Mouse (Mus musculus) layer of hippocampus, adult 9-11 months (tissue): ENCODE results near the gene Nfkb2.
A peak's percentile ranks its signal among the peaks of the same experiment; 100 is the strongest.

ENCODE experiments used
- DNase-seq: peaks from one replicate; pipeline ENCODE4 v3.0.0; 2022

Gene Nfkb2

DNA sequence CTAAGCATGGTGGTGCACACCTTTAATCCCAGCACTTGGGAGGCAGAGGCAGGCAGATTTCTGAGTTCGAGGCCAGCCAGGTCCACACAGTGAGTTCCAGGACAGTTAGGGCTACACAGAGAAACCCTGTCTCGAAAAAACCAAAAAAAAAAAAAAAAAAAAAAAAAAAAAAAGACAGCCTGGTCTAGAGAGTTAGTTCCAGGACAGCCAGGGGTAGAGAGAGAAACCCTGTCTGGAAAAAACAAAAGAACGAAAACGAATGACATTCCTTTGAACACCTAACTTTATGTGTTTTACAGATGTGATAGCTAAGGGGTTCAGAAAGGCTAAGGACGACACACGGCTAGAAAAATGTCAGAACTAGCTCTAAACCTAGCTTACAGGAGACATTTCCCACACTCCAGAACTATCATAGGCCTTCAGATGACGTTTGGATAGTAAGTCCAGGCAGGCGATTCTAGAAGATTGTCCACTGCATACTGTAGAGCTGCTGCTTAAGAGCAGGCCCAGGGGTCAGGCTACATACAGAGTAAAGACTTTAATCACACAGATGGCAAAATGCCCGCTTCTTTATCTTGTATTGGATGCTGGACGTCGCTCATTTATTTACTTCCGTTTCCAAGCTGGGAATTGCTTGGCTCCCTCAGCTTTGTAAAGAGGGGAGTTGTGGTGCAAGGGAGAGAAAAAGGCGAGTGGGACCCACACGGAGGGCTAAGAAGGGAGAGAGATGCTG is 44.0 kb downstream of the Nfkb2 start:
- DNase-seq: no peak

GRCm38 (mm10) chr19:46348761-46349458 is 44.8 kb downstream of the Nfkb2 start:
- peak; percentile 94 for DNase-seq

- no peak for DNase-seq
Measured at GRCm38 (mm10) chr19:46349550-46349949, 45.4 kb downstream of the Nfkb2 start.

DNA sequence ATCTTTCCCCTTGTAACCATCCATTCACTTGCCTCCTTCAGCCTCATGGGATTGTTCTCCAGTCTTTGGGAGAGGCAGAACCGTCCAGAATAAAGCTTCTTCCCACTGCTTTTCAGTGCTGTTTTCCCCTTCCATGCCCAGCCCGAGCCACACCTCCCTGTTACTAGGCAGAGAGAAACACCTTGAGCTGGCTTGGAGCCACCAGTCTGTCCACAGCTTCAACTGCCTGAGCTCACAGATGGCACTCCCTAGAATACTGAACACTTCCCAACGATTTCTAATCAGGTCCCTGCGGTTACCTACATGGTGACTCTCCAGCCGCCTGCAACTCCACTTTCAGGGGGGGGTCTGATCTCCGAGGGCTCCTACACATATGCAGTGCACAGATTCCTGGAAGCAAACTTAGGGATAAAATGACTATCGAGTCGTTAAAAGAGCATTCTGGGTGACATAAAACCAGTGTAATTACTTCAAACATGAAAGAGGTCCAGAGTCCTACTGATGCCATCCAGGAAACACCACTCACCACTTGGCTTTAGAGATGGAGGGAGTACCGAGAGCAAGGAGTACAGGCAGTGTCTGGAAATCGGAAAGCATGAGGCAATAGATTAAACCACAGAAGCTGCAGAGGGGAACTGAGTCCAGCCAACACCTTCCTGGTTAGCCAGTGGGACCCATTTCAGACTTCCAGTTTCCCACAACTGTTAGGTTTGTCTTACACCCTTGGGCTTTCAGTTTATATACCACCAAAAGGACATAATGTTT is 46.2 kb downstream of the Nfkb2 start, which contains the start of gene 2310034G01Rik:
TSS of gene 2310034G01Rik (minus strand) at position 135 of the 765 bp plus-strand sequence.
- no peak for DNase-seq

DNA sequence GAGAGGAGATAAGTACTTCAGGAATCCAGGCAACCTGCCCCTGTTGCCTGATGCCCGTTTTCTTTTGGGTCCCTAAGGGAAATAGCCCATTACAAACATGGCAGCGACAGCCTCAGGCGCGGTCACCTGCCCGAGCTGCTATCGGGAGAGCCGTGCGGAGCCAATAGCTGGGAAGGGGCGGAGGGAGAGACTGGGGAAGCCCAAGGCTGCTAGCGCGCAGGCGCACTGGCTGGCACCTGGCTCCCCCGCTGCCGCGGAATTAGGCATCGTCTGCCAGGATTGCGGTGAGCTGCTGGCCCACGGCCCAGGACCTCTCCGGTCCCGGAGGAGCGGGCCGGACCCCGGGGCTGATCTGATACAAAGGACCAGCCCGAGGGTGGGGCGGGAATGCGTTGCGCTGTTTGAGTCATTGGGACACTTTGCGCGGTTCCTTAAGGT is 52.6 kb downstream of the Nfkb2 start:
- peak; percentile 94 for DNase-seq

GRCm38 (mm10) chr19:46357344-46358280 is 53.5 kb downstream of the Nfkb2 start:
- DNase-seq: no peak

DNA sequence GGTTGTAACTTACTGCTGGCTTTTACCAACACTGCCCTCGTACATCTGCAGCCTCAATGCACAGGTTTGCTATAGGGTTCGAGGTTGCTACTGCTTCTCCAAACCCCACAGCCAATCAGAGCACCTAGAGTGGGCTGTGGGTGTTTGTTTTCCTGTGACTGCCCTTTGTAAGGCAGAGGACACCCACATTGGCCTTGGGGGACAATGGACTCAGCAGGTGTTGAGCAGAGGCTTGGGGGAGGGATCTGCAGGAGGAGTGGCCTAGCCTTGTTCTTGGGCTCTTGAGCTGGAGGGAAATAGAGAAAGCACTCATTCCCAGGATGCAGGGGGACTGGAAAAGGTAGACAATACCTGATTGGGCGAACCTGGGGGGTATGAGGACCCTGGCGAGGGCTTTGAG is 54.3 kb downstream of the Nfkb2 start:
- DNase-seq: no peak
